Mouse (Mus musculus) forebrain, embryonic 15.5 days (tissue): ENCODE data around the gene Aptx. TPM values are rescaled to one million over a fixed set of nuclear protein-coding genes. Genes with fewer than 3 reads are reported as not detected.

ENCODE experiments used
- ATAC-seq: fragments of 200-750 bp; cut with Nextera tagmentation; replicated peaks from 2 replicates; pipeline ENCODE4 v1.8.0; 2017; ENCODE audit warnings: mild to moderate bottlenecking, moderate TSS enrichment, moderate library complexity
- H3K27ac ChIP-seq: fragments of 300-500 bp; sonication (generic); replicated peaks from 2 replicates; pipeline ENCODE4 v1.5.1; 2015; ENCODE audit warnings: mild to moderate bottlenecking, inconsistent platforms
- H3K27me3 ChIP-seq: fragments of 300-500 bp; sonication (generic); 2 replicates; pipeline ENCODE4 v1.6.1; 2015; ENCODE audit warnings: inconsistent platforms
- H3K36me3 ChIP-seq: fragments of 300-500 bp; sonication (generic); 2 replicates; pipeline ENCODE4 v1.6.1; 2015; ENCODE audit warnings: mild to moderate bottlenecking, inconsistent platforms
- H3K4me1 ChIP-seq: fragments of 300-500 bp; sonication (generic); 2 replicates; pipeline ENCODE4 v1.6.1; 2015; ENCODE audit warnings: inconsistent platforms
- H3K4me2 ChIP-seq: fragments of 300-500 bp; sonication (generic); replicated peaks from 2 replicates; pipeline ENCODE4 v1.6.1; 2015; ENCODE audit warnings: mild to moderate bottlenecking, inconsistent platforms
- H3K4me3 ChIP-seq: fragments of 300-500 bp; sonication (generic); 2 replicates; pipeline ENCODE4 v1.5.1; 2015; ENCODE audit warnings: mild to moderate bottlenecking, inconsistent platforms
- H3K9ac ChIP-seq: fragments of 300-500 bp; sonication (generic); replicated peaks from 2 replicates; pipeline ENCODE4 v1.6.1; 2015; ENCODE audit warnings: mild to moderate bottlenecking, inconsistent platforms
- H3K9me3 ChIP-seq: fragments of 300-500 bp; sonication (generic); 2 replicates; pipeline ENCODE4 v1.6.1; 2016; ENCODE audit warnings: inconsistent platforms
- WGBS: fragments of 180-500 bp; shearing (Covaris S2); methylation state at CpG from one replicate; pipeline ENCODE4 v1.1.7; 2015; ENCODE audit warnings: mixed read lengths; 5-methylcytosine and 5-hydroxymethylcytosine counted together
- microRNA counts: library from miRNA; unstranded; fragments of <30 nt; microRNA quantifications from one replicate; lab custom pipeline; 2016
- microRNA-seq: library from miRNA; unstranded; fragments of <30 nt; microRNA quantifications from one replicate; pipeline ENCODE4, GENCODE M21; 2016
- polyA plus RNA-seq: library from polyadenylated mRNA; unstranded; fragments of >200 nt; fragmentation: Nextera tagmentation; extraction: Ambion mirVana; gene quantifications from 2 replicates; pipeline ENCODE4 v1.2.1, GENCODE M21; 2015

Gene Aptx
- polyA plus RNA-seq, 1 experiment from 2014 or later = 55.5 TPM

- H3K36me3 ChIP-seq = no peaks in the 10 kb centered on the region
- ATAC-seq = no peak
- no peak overlapping the region for H3K27ac ChIP-seq
- 94% methylated on average over 2 of the region's 2 CpGs for WGBS
- no peaks in the 10 kb centered on the region for H3K27me3 ChIP-seq
- H3K9me3 ChIP-seq = no peaks in the 10 kb centered on the region
- H3K4me3 ChIP-seq = no peak overlapping the region
- H3K4me2 ChIP-seq = no peak overlapping the region
- H3K9ac ChIP-seq = no peak overlapping the region
- no peaks in the 10 kb centered on the region for H3K4me1 ChIP-seq
These were observed 51.9 kb downstream of the Aptx start for GRCm38 (mm10) chr4:40651055-40651454.

- Histone ChIP-seq H3K9me3 (no peaks in the 10 kb centered on the region), H3K27ac (no peak overlapping the region), H3K9ac (no peak overlapping the region), H3K36me3 (no peaks in the 10 kb centered on the region), H3K4me1 (no peaks in the 10 kb centered on the region), H3K4me2 (no peak overlapping the region), H3K27me3 (no peaks in the 10 kb centered on the region), H3K4me3 (no peak overlapping the region)
- ATAC-seq = no peak
- 86% methylated on average over 5 of the region's 5 CpGs for WGBS
These were observed 53.9 kb downstream of the Aptx start for GRCm38 (mm10) chr4:40649111-40649510.

GRCm38 (mm10) chr4:40643567-40643966 is 59.4 kb downstream of the Aptx start:
- Histone ChIP-seq H3K4me2 (no peak overlapping the region), H3K27ac (no peak overlapping the region), H3K4me1 (no peaks in the 10 kb centered on the region), H3K27me3 (no peaks in the 10 kb centered on the region), H3K36me3 (no peaks in the 10 kb centered on the region), H3K4me3 (no peak overlapping the region), H3K9ac (no peak overlapping the region), H3K9me3 (no peaks in the 10 kb centered on the region)
- WGBS = 42% methylated on average over 5 of the region's 5 CpGs
- ATAC-seq = no peak

GRCm38 (mm10) chr4:40640991-40641390 is 62.0 kb downstream of the Aptx start:
- no peak overlapping the region for H3K4me2 ChIP-seq
- no peak overlapping the region for H3K4me3 ChIP-seq
- no peak for ATAC-seq
- no peaks in the 10 kb centered on the region for H3K4me1 ChIP-seq
- H3K27me3 ChIP-seq = no peaks in the 10 kb centered on the region
- no peak overlapping the region for H3K27ac ChIP-seq
- 90% methylated on average over 4 of the region's 4 CpGs for WGBS
- H3K9ac ChIP-seq = no peak overlapping the region
- no peaks in the 10 kb centered on the region for H3K9me3 ChIP-seq
- H3K36me3 ChIP-seq = no peaks in the 10 kb centered on the region

MicroRNAs encoded within 50 kb of the gene (microRNA counts, 519-probe panel; counts per million panel counts)
- microRNA mmu-miR-207 (lab: Ali Mortazavi, UCI) = 1,933 counts per million, percentile 21 among the panel's probes with 10 or more counts

Small RNAs within 50 kb of the gene (microRNA-seq; reads per million reads assigned to microRNA genes)
- not detected for gene Mir207

Other genes starting within 250 kb of the Aptx start
- 0.56 and 0.74 TPM in 2 replicates for gene Tmem215, start 231.0 kb downstream of the Aptx start, polyA plus RNA-seq
- gene Dnaja1, start 19.0 kb upstream of the Aptx start, polyA plus RNA-seq = 695 and 704 TPM in 2 replicates
- gene Smu1, start 54.7 kb upstream of the Aptx start, polyA plus RNA-seq = 153 and 154 TPM in 2 replicates
- gene B4galt1, start 150.8 kb upstream of the Aptx start, polyA plus RNA-seq = 7.0 and 7.3 TPM in 2 replicates
- gene Spink4, start 216.9 kb upstream of the Aptx start, polyA plus RNA-seq = not detected in 2 replicates
- gene Bag1, start 245.1 kb upstream of the Aptx start, polyA plus RNA-seq = 199 and 202 TPM in 2 replicates
- 170 and 178 TPM in 2 replicates for gene Chmp5, start 245.2 kb upstream of the Aptx start, polyA plus RNA-seq